Mouse (Mus musculus): ENCODE measurements around the gene Cad. TPM values are rescaled to one million over a fixed set of nuclear protein-coding genes. Genes with fewer than 3 reads are reported as not detected.
A peak's percentile ranks its signal among the peaks of the same experiment; 100 is the strongest.

Gene Cad
- total RNA-seq, 1 experiment from 2014 or later: 19.6 TPM

GRCm38 (mm10) chr5:31094799-31095691 lies 40.5 kb downstream of the Cad start:
- ATAC-seq (ENCODE audit: extremely low read depth, insufficient number of reproducible peaks, low FRiP score, poor library complexity, severe bottlenecking): peak; percentile 79

- no peak for ATAC-seq (ENCODE audit: extremely low read depth, insufficient number of reproducible peaks, low FRiP score, poor library complexity, severe bottlenecking)
These were observed 41.3 kb downstream of the Cad start for GRCm38 (mm10) chr5:31095711-31096480.

- no peak for ATAC-seq (ENCODE audit: extremely low read depth, insufficient number of reproducible peaks, low FRiP score, poor library complexity, severe bottlenecking)
These were observed 51.3 kb downstream of the Cad start, which contains the start of gene Dnajc5g for GRCm38 (mm10) chr5:31105814-31106335. Gene Dnajc5g (plus strand): TSS chr5:31106285.

GRCm38 (mm10) chr5:31108000-31108490 lies 53.5 kb downstream of the Cad start, which contains the start of gene Slc30a3:
Gene Slc30a3 (minus strand): TSS chr5:31108237.
- no peak for ATAC-seq (ENCODE audit: extremely low read depth, insufficient number of reproducible peaks, low FRiP score, poor library complexity, severe bottlenecking)

- ATAC-seq (ENCODE audit: extremely low read depth, insufficient number of reproducible peaks, low FRiP score, poor library complexity, severe bottlenecking): no peak
These were observed 56.2 kb downstream of the Cad start for GRCm38 (mm10) chr5:31110781-31111180.

- ATAC-seq (ENCODE audit: extremely low read depth, insufficient number of reproducible peaks, low FRiP score, poor library complexity, severe bottlenecking): no peak
These were observed 61.8 kb downstream of the Cad start, which contains the start of gene Trim54 for GRCm38 (mm10) chr5:31116354-31116753. Gene Trim54 (plus strand): TSS chr5:31116712.

GRCm38 (mm10) chr5:31116912-31117311 lies 62.3 kb downstream of the Cad start:
- ATAC-seq (ENCODE audit: extremely low read depth, insufficient number of reproducible peaks, low FRiP score, poor library complexity, severe bottlenecking): no peak

GRCm38 (mm10) chr5:31121111-31121510 lies 66.5 kb downstream of the Cad start:
- no peak for ATAC-seq (ENCODE audit: extremely low read depth, insufficient number of reproducible peaks, low FRiP score, poor library complexity, severe bottlenecking)

- ATAC-seq (ENCODE audit: extremely low read depth, insufficient number of reproducible peaks, low FRiP score, poor library complexity, severe bottlenecking): no peak
These were observed 68.9 kb downstream of the Cad start for GRCm38 (mm10) chr5:31123481-31123880.

GRCm38 (mm10) chr5:31126050-31126449 lies 71.5 kb downstream of the Cad start:
- ATAC-seq (ENCODE audit: extremely low read depth, insufficient number of reproducible peaks, low FRiP score, poor library complexity, severe bottlenecking): no peak

Other genes starting within 250 kb of the Cad start
- 1.7 and 3.0 TPM in 2 replicates for gene Mapre3, start 240.1 kb upstream of the Cad start, total RNA-seq (2017)
- gene Tmem214, start 186.8 kb upstream of the Cad start, total RNA-seq (2017): 21.4 and 22.2 TPM in 2 replicates
- gene Agbl5, start 166.1 kb upstream of the Cad start, total RNA-seq (2017): 12.3 and 14.7 TPM in 2 replicates
- gene Ost4, start 147.0 kb upstream of the Cad start, total RNA-seq (2017): 124 and 149 TPM in 2 replicates
- 2.1 and 2.2 TPM in 2 replicates for gene Emilin1, start 141.4 kb upstream of the Cad start, total RNA-seq (2017)
- gene Khk, start 133.3 kb upstream of the Cad start, total RNA-seq (2017): 25.7 and 28.2 TPM in 2 replicates
- 0.25 and 0.47 TPM in 2 replicates for gene Cgref1, start 109.2 kb upstream of the Cad start, total RNA-seq (2017)
- gene Preb, start 94.4 kb upstream of the Cad start, total RNA-seq (2017): 299 and 306 TPM in 2 replicates
- gene Tcf23, start 86.1 kb upstream of the Cad start, total RNA-seq (2017): not detected in 2 replicates
- gene Atraid, start 6.5 kb upstream of the Cad start, total RNA-seq (2017): 50.5 and 56.0 TPM in 2 replicates
- 2.4 and 5.0 TPM in 2 replicates for gene Slc5a6, start 5.9 kb upstream of the Cad start, total RNA-seq (2017)
- gene Dnajc5g, start 51.5 kb downstream of the Cad start, total RNA-seq (2017): not detected in 2 replicates
- gene Slc30a3, start 53.5 kb downstream of the Cad start, total RNA-seq (2017): not detected in 2 replicates
- not detected in 2 replicates for gene Trim54, start 61.9 kb downstream of the Cad start, total RNA-seq (2017)
- gene Ucn, start 84.0 kb downstream of the Cad start, total RNA-seq (2017): not detected in 2 replicates
- gene Mpv17, start 99.5 kb downstream of the Cad start, total RNA-seq (2017): 17.2 and 25.9 TPM in 2 replicates
- 2.8 and 3.6 TPM in 2 replicates for gene Gm29609, start 125.1 kb downstream of the Cad start, total RNA-seq (2017)
- gene Gtf3c2, start 125.4 kb downstream of the Cad start, total RNA-seq (2017): 86.1 and 86.9 TPM in 2 replicates
- 41.3 and 46.7 TPM in 2 replicates for gene Snx17, start 138.4 kb downstream of the Cad start, total RNA-seq (2017)
- 22.1 and 33.1 TPM in 2 replicates for gene Eif2b4, start 138.7 kb downstream of the Cad start, total RNA-seq (2017)
- 18.8 and 21.6 TPM in 2 replicates for gene Zfp513, start 147.5 kb downstream of the Cad start, total RNA-seq (2017)
- gene Ppm1g, start 165.9 kb downstream of the Cad start, total RNA-seq (2017): 116 and 124 TPM in 2 replicates
- gene Nrbp1, start 186.1 kb downstream of the Cad start, total RNA-seq (2017): 249 and 258 TPM in 2 replicates
- gene Gm9970, start 186.5 kb downstream of the Cad start, total RNA-seq (2017): not detected in 2 replicates
- gene Krtcap3, start 196.9 kb downstream of the Cad start, total RNA-seq (2017): 17.8 and 18.7 TPM in 2 replicates
- gene Ift172, start 236.3 kb downstream of the Cad start, total RNA-seq (2017): 30.0 and 51.6 TPM in 2 replicates
- not detected in 2 replicates for gene Fndc4, start 241.3 kb downstream of the Cad start, total RNA-seq (2017)
- gene Gckr, start 242.7 kb downstream of the Cad start, total RNA-seq (2017): not detected in 2 replicates

Measured in neutrophil, adult 5-6 weeks (primary cell).